Mouse (Mus musculus) liver, embryonic 11.5 days (tissue): Measurements from ENCODE around the gene Pah. TPM values are rescaled to one million over a fixed set of nuclear protein-coding genes. Genes with fewer than 3 reads are reported as not detected.
A peak's percentile ranks its signal among the peaks of the same experiment; 100 is the strongest.

Source experiments
- ATAC-seq: fragments of 200-750 bp; cut with Nextera tagmentation; replicated peaks from 2 replicates; pipeline ENCODE4 v1.8.0; 2017; ENCODE audit warnings: moderate number of reproducible peaks, mild to moderate bottlenecking, moderate TSS enrichment, moderate library complexity; ENCODE audit not compliant: low FRiP score
- DNase-seq: peaks from one replicate; pipeline ENCODE4 v3.0.0-alpha.2; 2017; ENCODE audit warnings: low spot score
- H3K27ac ChIP-seq: fragments of 300-500 bp; sonication (generic); 2 replicates; pipeline ENCODE4 v1.5.1; 2014; ENCODE audit warnings: mild to moderate bottlenecking, low read depth, low read length, control low read depth
- H3K27me3 ChIP-seq: fragments of 300-500 bp; sonication (generic); replicated peaks from 2 replicates; pipeline ENCODE4 v1.6.1; 2014; ENCODE audit warnings: low read length, mixed read lengths; ENCODE audit not compliant: control insufficient read depth, insufficient read depth
- H3K36me3 ChIP-seq: fragments of 300-500 bp; sonication (generic); 2 replicates; pipeline ENCODE4 v1.6.1; 2014; ENCODE audit warnings: mild to moderate bottlenecking, low read length, moderate library complexity, mixed read lengths; ENCODE audit not compliant: control insufficient read depth, insufficient read depth
- H3K4me1 ChIP-seq: fragments of 300-500 bp; sonication (generic); replicated peaks from 2 replicates; pipeline ENCODE4 v1.6.1; 2014; ENCODE audit warnings: low read length, mixed read lengths; ENCODE audit not compliant: control insufficient read depth, insufficient read depth
- H3K4me2 ChIP-seq: fragments of 300-500 bp; sonication (generic); 2 replicates; pipeline ENCODE4 v1.6.1; 2014; ENCODE audit warnings: mild to moderate bottlenecking, control low read depth, moderate library complexity
- H3K4me3 ChIP-seq: fragments of 300-500 bp; sonication (generic); 2 replicates; pipeline ENCODE4 v1.5.1; 2014; ENCODE audit warnings: low read depth, low read length, control low read depth
- H3K9ac ChIP-seq: fragments of 300-500 bp; sonication (generic); 2 replicates; pipeline ENCODE4 v1.6.1; 2014; ENCODE audit warnings: low read depth, low read length, control low read depth
- H3K9me3 ChIP-seq: fragments of 300-500 bp; sonication (generic); 2 replicates; pipeline ENCODE4 v1.6.1; 2016; ENCODE audit warnings: low read length, inconsistent platforms, mixed read lengths; ENCODE audit not compliant: control insufficient read depth
- WGBS: fragments of 180-500 bp; shearing (Covaris S2); extraction: QIAGEN DNeasy Blood & Tissue Kit; methylation state at CpG from one replicate; pipeline ENCODE4 v1.1.7; 2014; 5-methylcytosine and 5-hydroxymethylcytosine counted together
- polyA plus RNA-seq: library from polyadenylated mRNA; unstranded; fragments of >200 nt; fragmentation: Nextera tagmentation; extraction: Ambion mirVana; gene quantifications from 2 replicates; pipeline ENCODE4 v1.2.1, GENCODE M21; 2014

Gene Pah
- polyA plus RNA-seq: 4.6 and 5.0 TPM in 2 replicates

GRCm38 (mm10) chr10:87521646-87522045 is at the start of gene Pah:
TSS of gene Pah (plus strand) at chr10:87521795.
- Histone ChIP-seq H3K4me1 (no peaks in the 10 kb centered on the region), H3K4me2 (peak within 1 kb of the TSS; percentile 31; the same call in 1 of the 2 replicates), H3K27ac (peak within 1 kb of the TSS; percentile 45; the same call in 1 of the 2 replicates), H3K9me3 (no peaks in the 10 kb centered on the region), H3K36me3 (no peaks in the 10 kb centered on the region), H3K4me3 (no peak within 1 kb of the TSS), H3K9ac (no peak within 1 kb of the TSS), H3K27me3 (no peaks in the 10 kb centered on the region)
- WGBS: 71% methylated on average over 5 of the region's 5 CpGs
- DNase-seq: no peak
- no peak for ATAC-seq

GRCm38 (mm10) chr10:87473475-87474131 is 48.0 kb upstream of the Pah start:
- H3K4me1 ChIP-seq: no peaks in the 10 kb centered on the region
- 68% methylated on average over 10 of the region's 10 CpGs for WGBS
- no peak overlapping the region for H3K4me3 ChIP-seq
- DNase-seq: no peak
- no peaks in the 10 kb centered on the region for H3K27me3 ChIP-seq
- H3K27ac ChIP-seq: no peak overlapping the region
- H3K4me2 ChIP-seq: no peak overlapping the region
- H3K9ac ChIP-seq: no peak overlapping the region
- no peaks in the 10 kb centered on the region for H3K9me3 ChIP-seq
- ATAC-seq: no peak
- no peaks in the 10 kb centered on the region for H3K36me3 ChIP-seq

- Histone ChIP-seq H3K4me1 (no peaks in the 10 kb centered on the region), H3K27me3 (no peaks in the 10 kb centered on the region), H3K36me3 (no peaks in the 10 kb centered on the region), H3K4me3 (no peak overlapping the region), H3K4me2 (no peak overlapping the region), H3K9me3 (no peaks in the 10 kb centered on the region), H3K27ac (no peak overlapping the region), H3K9ac (no peak overlapping the region)
- WGBS: 67% methylated on average over 2 of the region's 2 CpGs
- ATAC-seq (no peak), DNase-seq (no peak)
Measured at GRCm38 (mm10) chr10:87474971-87475370, 46.6 kb upstream of the Pah start.

DNA sequence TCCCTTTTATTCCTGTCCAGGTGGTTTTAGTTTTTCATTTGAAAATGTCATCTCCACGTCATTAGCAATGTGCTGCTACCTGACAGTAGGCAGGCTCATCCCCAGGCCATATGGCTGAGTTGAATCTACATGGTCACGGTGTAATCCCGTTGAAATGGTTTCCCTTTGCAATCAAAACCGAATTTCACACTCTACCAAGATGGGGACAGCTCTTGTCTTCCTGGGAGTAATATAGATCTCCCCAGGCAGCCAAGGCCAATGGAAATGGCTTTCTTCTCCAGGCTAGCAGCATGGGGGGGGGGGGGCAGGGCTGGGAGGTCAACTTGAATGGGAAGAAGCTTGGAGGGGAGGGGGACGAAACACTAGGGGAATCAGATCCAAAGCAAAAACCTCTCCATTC is 43.7 kb upstream of the Pah start:
- H3K9ac ChIP-seq: no peak overlapping the region
- WGBS: 60% methylated on average over 5 of the region's 5 CpGs
- no peak overlapping the region for H3K4me3 ChIP-seq
- H3K9me3 ChIP-seq: no peaks in the 10 kb centered on the region
- no peak overlapping the region for H3K4me2 ChIP-seq
- H3K27ac ChIP-seq: no peak overlapping the region
- peaks cover 6% of the 10 kb centered on the region; the same call in 1 of the 2 replicates for H3K27me3 ChIP-seq
- no peak for DNase-seq
- H3K4me1 ChIP-seq: no peaks in the 10 kb centered on the region
- ATAC-seq: no peak
- no peaks in the 10 kb centered on the region for H3K36me3 ChIP-seq

GRCm38 (mm10) chr10:87484831-87485720 is 36.5 kb upstream of the Pah start:
- Histone ChIP-seq H3K9me3 (no peaks in the 10 kb centered on the region), H3K27me3 (peaks cover 61% of the 10 kb centered on the region), H3K36me3 (no peaks in the 10 kb centered on the region), H3K4me2 (no peak overlapping the region), H3K27ac (no peak overlapping the region), H3K9ac (no peak overlapping the region), H3K4me1 (no peaks in the 10 kb centered on the region), H3K4me3 (no peak overlapping the region)
- WGBS: 5% methylated on average over 17 of the region's 17 CpGs
- DNase-seq (no peak), ATAC-seq (no peak)

GRCm38 (mm10) chr10:87485721-87486620 is 35.6 kb upstream of the Pah start:
- Histone ChIP-seq H3K27ac (no peak overlapping the region), H3K4me1 (no peaks in the 10 kb centered on the region), H3K4me2 (no peak overlapping the region), H3K9me3 (no peaks in the 10 kb centered on the region), H3K4me3 (no peak overlapping the region), H3K27me3 (peaks cover 69% of the 10 kb centered on the region), H3K9ac (no peak overlapping the region), H3K36me3 (no peaks in the 10 kb centered on the region)
- no peak for ATAC-seq
- DNase-seq: no peak
- WGBS: 5% methylated on average over 33 of the region's 33 CpGs

GRCm38 (mm10) chr10:87488429-87489145 is 33.0 kb upstream of the Pah start:
- no peak overlapping the region for H3K4me3 ChIP-seq
- ATAC-seq: no peak

More at GRCm38 (mm10) chr10:87488429-87489145, 33.0 kb upstream of the Pah start:
- Histone ChIP-seq H3K4me2 (no peak overlapping the region), H3K27ac (no peak overlapping the region), H3K4me1 (no peaks in the 10 kb centered on the region), H3K36me3 (no peaks in the 10 kb centered on the region), H3K9ac (no peak overlapping the region), H3K9me3 (no peaks in the 10 kb centered on the region), H3K27me3 (peaks cover 88% of the 10 kb centered on the region)
- DNase-seq: no peak
- WGBS: 2% methylated on average over 16 of the region's 16 CpGs
